Mouse (Mus musculus) stomach, embryonic 14.5 days (tissue): ENCODE data around the gene Tctex1d2. TPM values are rescaled to one million over a fixed set of nuclear protein-coding genes. Genes with fewer than 3 reads are reported as not detected.

Source experiments
- ATAC-seq: fragments of 200-750 bp; cut with Nextera tagmentation; 2 replicates; pipeline ENCODE4 v1.8.0; 2017; ENCODE audit warnings: low read depth, moderate TSS enrichment; ENCODE audit not compliant: insufficient number of reproducible peaks, insufficient read depth, low FRiP score
- H3K27ac ChIP-seq: fragments of 300-500 bp; sonication (generic); 2 replicates; pipeline ENCODE4 v1.5.1; 2014; ENCODE audit warnings: mild to moderate bottlenecking, low read length, moderate library complexity, mixed read lengths
- H3K27me3 ChIP-seq: fragments of 300-500 bp; sonication (generic); 2 replicates; pipeline ENCODE4 v1.6.1; 2014; ENCODE audit warnings: low read length, control low read depth, mixed read lengths; ENCODE audit not compliant: control insufficient read depth, insufficient read depth
- H3K36me3 ChIP-seq: fragments of 300-500 bp; sonication (generic); 2 replicates; pipeline ENCODE4 v1.6.1; 2014; ENCODE audit warnings: mild to moderate bottlenecking, control low read depth, low read length, moderate library complexity, mixed read lengths; ENCODE audit not compliant: control insufficient read depth, insufficient read depth
- H3K4me1 ChIP-seq: fragments of 300-500 bp; sonication (generic); 2 replicates; pipeline ENCODE4 v1.6.1; 2014; ENCODE audit warnings: low read length, control low read depth, mixed read lengths; ENCODE audit not compliant: control insufficient read depth, insufficient read depth
- H3K4me2 ChIP-seq: fragments of 300-500 bp; sonication (generic); replicated peaks from 2 replicates; pipeline ENCODE4 v1.6.1; 2014; ENCODE audit warnings: low read depth, low read length, control low read depth
- H3K4me3 ChIP-seq: fragments of 300-500 bp; sonication (generic); 2 replicates; pipeline ENCODE4 v1.5.1; 2014; ENCODE audit warnings: low read depth, low read length, control low read depth
- H3K9ac ChIP-seq: fragments of 300-500 bp; sonication (generic); replicated peaks from 2 replicates; pipeline ENCODE4 v1.6.1; 2014; ENCODE audit warnings: low read depth, mild to moderate bottlenecking, control low read depth, low read length, moderate library complexity, mixed read lengths
- H3K9me3 ChIP-seq: fragments of 300-500 bp; sonication (generic); 2 replicates; pipeline ENCODE4 v1.6.1; 2016; ENCODE audit warnings: low read depth, low read length, control low read depth; ENCODE audit not compliant: control insufficient read depth
- WGBS: fragments of 180-500 bp; shearing (Covaris S2); extraction: QIAGEN DNeasy Blood & Tissue Kit; methylation state at CpG from one replicate; pipeline ENCODE4 v1.1.7; 2014; 5-methylcytosine and 5-hydroxymethylcytosine counted together
- polyA plus RNA-seq: library from polyadenylated mRNA; unstranded; fragments of >200 nt; fragmentation: Nextera tagmentation; extraction: Ambion mirVana; gene quantifications from 2 replicates; pipeline ENCODE4 v1.2.1, GENCODE M21; 2014

Tctex1d2 gene
- polyA plus RNA-seq, 1 experiment from 2014 or later, result 31.6 TPM

DNA sequence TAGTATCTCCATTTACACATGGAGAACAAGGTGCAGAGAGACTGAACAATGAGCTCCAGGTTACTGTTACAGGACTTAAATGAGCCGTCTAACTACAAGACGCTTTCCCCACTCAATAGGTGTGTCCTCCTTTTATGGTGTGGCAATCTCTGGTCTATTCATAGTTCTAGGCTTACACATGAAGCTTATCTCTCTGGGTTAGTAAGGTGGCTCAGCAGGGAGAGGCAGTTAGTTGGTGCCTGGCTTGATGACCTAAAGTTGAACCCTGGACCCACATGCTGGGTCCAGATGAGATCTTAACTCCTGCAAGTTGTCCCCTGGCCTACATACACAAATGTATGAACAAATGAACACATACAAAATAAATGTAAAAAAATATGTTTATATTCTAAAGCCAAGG is 43.9 kb downstream of the Tctex1d2 start:
- peaks cover 3% of the 10 kb centered on the region; the same call in 1 of the 2 replicates for H3K36me3 ChIP-seq
- no peaks in the 10 kb centered on the region for H3K27me3 ChIP-seq
- no peak overlapping the region for H3K9ac ChIP-seq
- 81% methylated on average over 2 of the region's 2 CpGs for WGBS
- no peak overlapping the region for H3K4me2 ChIP-seq
- H3K4me3 ChIP-seq, result no peak overlapping the region
- no peak overlapping the region for H3K27ac ChIP-seq
- H3K9me3 ChIP-seq, result no peaks in the 10 kb centered on the region
- no peaks in the 10 kb centered on the region for H3K4me1 ChIP-seq
- ATAC-seq, result peak; percentile 63; the same call in 1 of the 2 replicates

DNA sequence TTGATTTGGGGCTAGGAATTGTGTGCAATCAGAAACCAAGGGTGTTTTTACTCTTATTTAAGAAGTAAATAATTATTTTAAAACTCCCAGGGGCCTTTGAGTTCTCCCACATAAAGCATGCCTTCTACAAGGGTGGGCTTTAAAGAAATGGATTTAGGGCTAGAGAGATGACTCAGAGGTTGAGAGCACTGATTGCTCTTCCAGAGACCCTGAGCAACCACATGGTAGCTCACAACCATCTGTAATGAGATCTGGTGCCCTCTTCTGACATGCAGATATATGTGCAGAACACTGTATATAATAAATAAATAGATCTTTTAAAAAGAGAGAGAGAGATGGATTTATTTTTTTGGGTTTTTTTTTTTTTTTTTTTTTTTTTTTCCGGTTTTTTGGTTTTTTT is 45.4 kb downstream of the Tctex1d2 start:
- no peaks in the 10 kb centered on the region for H3K9me3 ChIP-seq
- H3K4me3 ChIP-seq, result no peak overlapping the region
- no peak for ATAC-seq
- H3K27ac ChIP-seq, result no peak overlapping the region
- no peak overlapping the region for H3K9ac ChIP-seq
- H3K4me2 ChIP-seq, result no peak overlapping the region
- no peaks in the 10 kb centered on the region for H3K27me3 ChIP-seq
- peaks cover 5% of the 10 kb centered on the region; the same call in 1 of the 2 replicates for H3K36me3 ChIP-seq
- WGBS, result 0% methylated on average over 1 of the region's 1 CpGs
- H3K4me1 ChIP-seq, result no peaks in the 10 kb centered on the region

DNA sequence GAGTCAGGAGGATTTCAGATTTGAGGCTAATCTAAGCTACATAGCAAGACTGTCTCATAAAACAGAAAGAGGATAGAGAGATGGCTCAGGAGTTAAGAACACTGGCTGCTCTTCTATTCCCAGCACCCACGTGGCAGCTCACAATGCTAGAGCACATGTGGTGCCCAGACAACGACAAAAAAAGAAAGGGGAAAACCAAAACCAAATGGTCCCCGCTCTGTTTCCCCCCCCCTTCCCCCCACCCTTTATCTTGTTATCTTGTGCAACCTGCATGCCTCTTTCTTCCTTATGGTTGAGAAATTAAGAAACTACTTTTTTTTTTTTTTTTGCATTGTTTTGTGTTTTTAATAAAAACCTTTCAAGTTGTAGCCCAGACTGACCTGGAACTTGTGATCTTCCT is 49.0 kb downstream of the Tctex1d2 start:
- ATAC-seq, result no peak
- no peaks in the 10 kb centered on the region for H3K4me1 ChIP-seq
- no peak overlapping the region for H3K4me3 ChIP-seq
- no peaks in the 10 kb centered on the region for H3K27me3 ChIP-seq
- WGBS, result 83% methylated on average over 3 of the region's 3 CpGs
- H3K36me3 ChIP-seq, result peaks cover 7% of the 10 kb centered on the region; the same call in 1 of the 2 replicates
- H3K4me2 ChIP-seq, result no peak overlapping the region
- no peaks in the 10 kb centered on the region for H3K9me3 ChIP-seq
- H3K9ac ChIP-seq, result no peak overlapping the region
- no peak overlapping the region for H3K27ac ChIP-seq

DNA sequence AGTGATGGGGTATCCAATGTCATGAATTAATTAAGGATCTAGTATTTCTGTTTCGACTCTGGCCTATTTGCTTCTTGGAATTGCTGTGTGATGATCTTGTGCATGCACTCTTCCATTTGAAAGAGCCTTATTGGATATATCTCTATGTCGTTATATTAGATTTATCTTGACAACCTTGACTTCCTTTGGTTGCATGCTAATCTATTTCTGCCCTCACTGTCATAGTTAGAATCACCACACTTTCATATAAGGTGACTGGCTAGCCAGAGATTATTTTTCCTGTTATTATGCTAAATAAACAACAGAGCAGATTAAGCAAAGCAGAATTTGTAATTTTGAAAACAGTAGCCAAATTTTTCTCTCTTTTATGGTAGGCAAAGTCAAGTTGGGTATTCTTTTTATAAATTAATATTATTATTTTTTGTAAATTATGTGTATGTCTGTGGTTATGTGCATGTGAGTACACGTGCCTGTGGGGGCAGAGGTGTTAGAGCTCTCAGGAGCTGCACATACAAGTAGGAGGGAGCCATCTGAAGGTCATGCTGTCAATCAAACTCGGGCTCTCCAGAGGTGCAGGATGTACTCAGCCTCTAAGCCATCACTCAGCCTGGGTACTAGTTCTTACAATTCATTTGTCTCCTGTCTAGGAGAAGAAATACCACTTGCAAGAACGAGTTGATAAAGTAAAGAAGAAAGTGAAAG is 50.1 kb downstream of the Tctex1d2 start:
- Histone ChIP-seq H3K9me3 (no peaks in the 10 kb centered on the region), H3K4me1 (no peaks in the 10 kb centered on the region), H3K4me2 (no peak overlapping the region), H3K27ac (no peak overlapping the region), H3K9ac (no peak overlapping the region), H3K27me3 (no peaks in the 10 kb centered on the region), H3K4me3 (no peak overlapping the region), H3K36me3 (peaks cover 7% of the 10 kb centered on the region; the same call in 1 of the 2 replicates)
- 72% methylated on average over 5 of the region's 5 CpGs for WGBS
- ATAC-seq, result no peak

DNA sequence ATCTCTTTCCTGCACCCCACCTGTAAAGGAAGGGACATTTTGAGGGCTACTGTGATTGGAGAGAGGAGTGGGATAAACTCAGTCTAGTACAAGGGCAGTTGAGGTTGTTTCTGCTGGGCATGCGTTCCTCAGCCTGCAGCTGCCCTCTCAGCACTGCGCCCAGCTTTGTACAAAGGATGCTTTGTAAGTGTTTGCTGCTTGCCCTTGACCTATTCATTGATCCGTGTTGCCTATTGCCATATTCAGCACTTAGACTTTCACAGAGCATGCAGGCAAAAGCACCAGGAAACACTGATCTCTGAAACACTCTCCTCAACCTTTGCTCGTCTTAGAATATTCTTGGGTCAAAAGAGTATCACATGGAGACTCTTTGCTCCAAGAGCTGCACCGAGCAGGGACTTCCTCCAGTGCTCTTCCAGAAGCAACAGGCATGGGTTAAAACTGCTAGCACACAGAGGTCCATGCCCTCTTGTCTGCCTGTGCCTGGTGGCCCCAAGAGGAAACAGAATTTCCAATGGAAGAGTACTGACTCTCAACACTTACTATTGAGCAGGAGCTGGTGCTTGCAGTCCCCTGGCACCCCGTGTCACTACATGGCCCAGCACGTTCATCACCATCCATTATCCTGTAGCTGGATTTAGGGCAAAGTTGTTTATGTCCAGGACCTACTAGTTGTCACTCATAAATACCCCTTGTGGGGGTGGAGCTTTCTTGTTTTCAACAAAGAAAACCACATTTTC is 52.9 kb downstream of the Tctex1d2 start:
- Histone ChIP-seq H3K9ac (no peak overlapping the region), H3K4me3 (no peak overlapping the region), H3K4me2 (no peak overlapping the region), H3K36me3 (peaks cover 7% of the 10 kb centered on the region; the same call in 1 of the 2 replicates), H3K27me3 (no peaks in the 10 kb centered on the region), H3K27ac (no peak overlapping the region), H3K4me1 (no peaks in the 10 kb centered on the region), H3K9me3 (no peaks in the 10 kb centered on the region)
- 69% methylated on average over 7 of the region's 7 CpGs for WGBS
- ATAC-seq, result no peak

DNA sequence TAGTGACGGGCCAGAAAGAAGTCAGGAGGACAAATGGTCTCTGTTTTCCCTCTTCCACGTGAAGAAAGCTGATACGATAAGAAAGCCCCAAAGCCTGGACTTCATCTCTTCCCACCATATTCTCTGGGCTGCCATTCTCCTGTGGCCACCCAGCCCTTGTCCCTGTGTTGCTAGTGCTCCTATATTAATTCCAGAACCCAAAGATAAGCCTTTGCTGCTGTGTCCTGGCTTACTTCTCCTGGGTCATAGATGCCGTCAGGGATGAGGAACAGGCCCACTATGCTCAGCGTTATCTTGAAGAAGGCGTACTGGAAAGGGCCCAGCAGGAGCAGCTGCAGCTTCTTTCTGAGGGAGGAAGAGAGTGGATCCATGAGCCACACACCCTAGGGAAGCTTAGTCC is 57.8 kb downstream of the Tctex1d2 start:
- WGBS, result 78% methylated on average over 6 of the region's 6 CpGs
- Histone ChIP-seq H3K9me3 (no peaks in the 10 kb centered on the region), H3K36me3 (no peaks in the 10 kb centered on the region), H3K4me3 (no peak overlapping the region), H3K4me1 (no peaks in the 10 kb centered on the region), H3K4me2 (no peak overlapping the region), H3K27me3 (no peaks in the 10 kb centered on the region), H3K9ac (no peak overlapping the region), H3K27ac (no peak overlapping the region)
- no peak for ATAC-seq

Other genes with a start within 250 kb of the Tctex1d2 start
- gene Bex6, start 239.9 kb upstream of the Tctex1d2 start, polyA plus RNA-seq, result 0.35 TPM in 1 of 2 replicates, not detected in the other
- 8.0 and 8.9 TPM in 2 replicates for gene Fbxo45, start 172.5 kb upstream of the Tctex1d2 start, polyA plus RNA-seq
- 19.7 and 21.3 TPM in 2 replicates for gene Wdr53, start 172.5 kb upstream of the Tctex1d2 start, polyA plus RNA-seq
- not detected in 2 replicates for gene Smco1, start 148.2 kb upstream of the Tctex1d2 start, polyA plus RNA-seq
- gene Rnf168, start 142.2 kb upstream of the Tctex1d2 start, polyA plus RNA-seq, result 28.0 and 28.3 TPM in 2 replicates
- 28.4 and 32.4 TPM in 2 replicates for gene Ubxn7, start 87.4 kb upstream of the Tctex1d2 start, polyA plus RNA-seq
- gene Tm4sf19, start 19.2 kb upstream of the Tctex1d2 start, polyA plus RNA-seq, result not detected in 2 replicates
- gene Pcyt1a, start 11.2 kb downstream of the Tctex1d2 start, polyA plus RNA-seq, result 40.3 and 44.3 TPM in 2 replicates
- gene Slc51a, start 68.2 kb downstream of the Tctex1d2 start, polyA plus RNA-seq, result 1.9 and 2.7 TPM in 2 replicates
- gene Zdhhc19, start 76.6 kb downstream of the Tctex1d2 start, polyA plus RNA-seq, result not detected in 2 replicates
- gene Tfrc, start 189.2 kb downstream of the Tctex1d2 start, polyA plus RNA-seq, result 60.5 and 73.2 TPM in 2 replicates
- gene Tnk2, start 224.2 kb downstream of the Tctex1d2 start, polyA plus RNA-seq, result 13.1 and 17.1 TPM in 2 replicates